Mouse (Mus musculus): ENCODE results near the gene Smarca4.

Gene Smarca4

GRCm38 (mm10) chr9:21601073-21601472, 14.9 kb upstream of the Smarca4 start:
- in situ Hi-C loops (cut with MboI, MseI), result no loop called here

DNA sequence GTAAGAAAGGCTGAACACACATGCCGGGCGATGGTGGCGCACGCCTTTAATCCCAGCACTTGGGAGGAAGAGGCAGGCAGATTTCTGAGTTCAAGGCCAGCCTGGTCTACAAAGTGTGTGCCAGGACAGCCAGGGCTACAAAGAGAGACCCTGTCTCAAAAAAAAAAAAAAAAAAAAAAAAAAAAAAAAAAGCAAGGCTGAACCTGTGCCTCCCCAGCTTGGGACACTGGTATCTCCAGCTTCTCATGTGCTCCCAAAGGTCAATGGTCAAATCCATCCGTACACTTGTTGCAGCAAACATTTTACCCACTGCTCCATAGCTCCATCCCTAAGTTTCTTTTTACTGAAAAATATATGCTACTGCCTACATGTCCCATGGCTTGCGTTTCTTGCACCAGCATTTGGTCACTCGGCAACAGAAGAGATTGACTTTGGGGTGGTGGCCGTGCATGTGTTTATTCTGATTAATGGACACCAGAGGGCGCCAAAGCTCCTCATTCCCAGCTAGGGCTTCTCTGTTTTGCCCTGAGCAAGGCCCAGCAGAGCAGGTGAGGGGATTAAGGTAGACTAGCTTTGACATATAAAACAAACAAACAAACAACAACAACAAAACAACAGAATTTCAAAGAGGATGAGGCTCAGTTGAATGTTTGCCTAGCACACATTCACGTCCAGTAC, 14.1 kb upstream of the Smarca4 start:
- in situ Hi-C loops (cut with MboI, MseI), result no loop called here

DNA sequence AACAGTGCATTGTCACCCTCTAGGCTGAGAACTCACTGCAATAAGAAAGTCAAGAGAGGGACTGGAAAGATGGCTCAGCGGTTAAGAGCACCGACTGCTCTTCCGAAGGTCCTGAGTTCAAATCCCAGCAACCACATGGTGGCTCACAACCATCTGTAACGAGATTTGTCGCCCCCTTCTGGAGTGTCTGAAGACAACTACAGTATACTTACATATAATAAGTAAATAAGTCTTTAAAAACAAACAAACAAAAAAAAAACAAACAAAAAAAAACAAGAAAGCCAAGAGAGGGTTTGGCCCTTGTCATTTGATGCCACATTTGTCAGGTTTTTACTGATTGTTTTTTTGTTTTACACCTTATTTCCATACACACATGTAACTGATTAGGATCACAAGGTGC, 11.8 kb upstream of the Smarca4 start:
- in situ Hi-C loops (cut with MboI, MseI), result no loop called here

DNA sequence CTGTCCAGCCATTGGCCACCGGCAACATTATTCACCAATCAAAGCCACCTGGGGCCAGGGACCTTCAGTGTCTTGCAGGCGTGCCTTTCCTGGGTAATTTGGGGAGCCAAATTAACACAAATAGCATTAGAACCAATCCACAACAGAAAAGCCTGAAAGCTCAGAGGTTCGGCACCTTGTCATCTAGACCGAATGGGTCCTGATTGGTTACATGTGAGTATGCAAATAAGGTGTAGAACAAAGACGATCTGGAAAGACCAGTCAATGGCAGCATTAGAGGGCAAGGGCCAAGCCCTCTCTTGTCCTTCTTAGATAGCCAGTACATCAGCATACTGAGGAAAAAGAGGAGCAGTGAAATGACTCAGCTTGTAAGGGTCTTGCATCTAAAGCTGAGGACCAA, 10.1 kb upstream of the Smarca4 start:
- in situ Hi-C loops (cut with MboI, MseI), result no loop called here

- in situ Hi-C loops (cut with MboI, MseI), result no loop called here
These were observed 9.3 kb upstream of the Smarca4 start for GRCm38 (mm10) chr9:21606648-21607047.

- in situ Hi-C loops (cut with MboI, MseI), result no loop called here
These were observed 6.1 kb upstream of the Smarca4 start for GRCm38 (mm10) chr9:21609861-21610260.

- in situ Hi-C loops (cut with MboI, MseI), result no loop called here
These were observed 929 bp upstream of the Smarca4 start for GRCm38 (mm10) chr9:21614864-21615616.

GRCm38 (mm10) chr9:21616232-21616781, 338 bp downstream of the Smarca4 start:
- in situ Hi-C loops (cut with MboI, MseI), result no loop called here

GRCm38 (mm10) chr9:21617066-21617465, 1.1 kb downstream of the Smarca4 start:
- in situ Hi-C loops (cut with MboI, MseI), result no loop called here

GRCm38 (mm10) chr9:21620229-21620628, 4.3 kb downstream of the Smarca4 start:
- in situ Hi-C loops (cut with MboI, MseI), result no loop called here

DNA sequence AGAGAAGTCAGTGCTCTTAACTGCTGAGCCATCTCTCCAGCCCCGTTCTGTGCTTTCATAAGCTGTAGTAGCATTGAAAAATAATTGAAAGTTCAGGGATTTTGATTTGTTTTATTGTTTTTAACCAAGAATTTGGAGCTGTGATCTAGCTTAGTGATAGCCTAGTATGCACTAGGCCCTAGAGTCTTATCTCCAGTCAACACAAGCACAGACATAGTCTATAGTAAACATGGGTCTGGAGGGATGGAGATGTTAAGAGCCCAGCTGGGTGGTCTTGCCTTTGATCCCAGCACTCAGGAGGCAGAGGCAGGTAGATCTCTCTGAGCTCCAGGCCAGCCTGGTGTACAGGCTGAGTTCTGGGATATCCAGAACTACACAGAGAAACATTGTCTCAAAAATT, 6.7 kb downstream of the Smarca4 start:
- in situ Hi-C loops (cut with MboI, MseI), result no loop called here

- in situ Hi-C loops (cut with MboI, MseI), result no loop called here
These were observed 9.7 kb downstream of the Smarca4 start for GRCm38 (mm10) chr9:21625342-21626339.

DNA sequence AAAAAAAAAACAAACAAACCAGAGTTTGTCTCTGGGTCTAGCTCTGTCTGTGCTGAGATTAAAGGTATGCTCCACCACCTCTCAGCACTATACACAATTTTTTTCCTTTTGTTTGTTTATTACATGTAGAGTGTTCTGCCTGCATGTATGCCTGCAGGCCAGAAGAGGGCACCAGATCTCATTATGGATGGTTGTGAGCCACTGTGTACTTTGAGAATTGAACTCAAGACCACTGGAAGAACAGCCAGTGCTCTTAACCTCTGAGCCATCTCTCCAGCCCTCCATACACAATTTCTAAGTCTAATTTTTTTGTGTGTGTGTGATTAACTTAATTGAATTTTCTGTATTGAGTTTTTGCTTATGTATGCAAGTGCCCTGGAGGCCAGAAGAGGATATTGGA, 10.6 kb downstream of the Smarca4 start:
- in situ Hi-C loops (cut with MboI, MseI), result no loop called here

GRCm38 (mm10) chr9:21627145-21627795, 11.3 kb downstream of the Smarca4 start:
- in situ Hi-C loops (cut with MboI, MseI), result no loop called here

DNA sequence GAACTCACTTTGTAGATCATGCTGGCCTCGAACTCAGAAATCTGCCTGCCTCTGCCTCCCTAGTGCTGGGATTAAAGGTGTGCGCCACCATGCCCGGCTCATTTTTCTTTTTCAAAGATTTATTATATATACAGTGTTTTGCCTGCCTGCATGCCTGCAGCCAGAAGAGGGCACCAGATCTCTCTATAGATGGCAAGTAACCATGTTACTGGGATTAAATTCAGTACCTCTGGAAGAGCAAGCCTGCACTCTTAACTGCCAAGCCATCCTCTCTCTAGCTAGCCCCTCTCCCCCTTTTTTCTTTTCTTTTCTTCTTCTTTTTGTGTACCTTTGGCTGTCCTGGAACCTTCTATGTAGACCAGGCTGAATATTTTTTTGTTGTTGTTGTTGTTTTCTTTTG, 14.7 kb downstream of the Smarca4 start:
- in situ Hi-C loops (cut with MboI, MseI), result no loop called here

- in situ Hi-C loops (cut with MboI, MseI), result no loop called here
These were observed 17.1 kb downstream of the Smarca4 start for GRCm38 (mm10) chr9:21633106-21633505.

- in situ Hi-C loops (cut with MboI, MseI), result no loop called here
These were observed 19.7 kb downstream of the Smarca4 start for GRCm38 (mm10) chr9:21635639-21636038.

- in situ Hi-C loops (cut with MboI, MseI), result no loop called here
These were observed 23.1 kb downstream of the Smarca4 start for GRCm38 (mm10) chr9:21639031-21639430.

DNA sequence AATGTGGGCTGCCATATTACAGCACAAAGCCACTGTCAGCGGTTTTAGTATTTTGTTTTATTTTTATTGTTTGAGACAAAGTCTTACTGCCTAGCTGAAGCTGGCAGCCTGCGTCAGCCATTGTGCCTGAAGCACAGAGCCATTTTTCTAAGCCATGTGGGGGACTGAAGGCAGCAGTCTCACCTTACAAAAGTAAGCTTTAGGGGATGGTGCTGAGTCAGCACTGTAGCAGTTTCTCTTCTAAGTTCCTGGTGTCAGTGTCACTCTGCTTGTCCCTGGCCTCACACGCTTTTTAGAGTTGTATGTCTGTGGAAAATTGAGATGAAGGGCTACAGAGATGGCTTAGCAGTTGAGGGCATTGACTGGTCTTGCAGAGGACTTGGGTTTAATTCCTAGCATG, 30.4 kb downstream of the Smarca4 start:
- in situ Hi-C loops (cut with MboI, MseI), result no loop called here

- in situ Hi-C loops (cut with MboI, MseI), result no loop called here
These were observed 31.8 kb downstream of the Smarca4 start for GRCm38 (mm10) chr9:21647721-21648120.

GRCm38 (mm10) chr9:21652263-21652662, 36.3 kb downstream of the Smarca4 start:
- in situ Hi-C loops (cut with MboI, MseI), result no loop called here

All from regulatory T cell (primary cell).